Mouse (Mus musculus) embryo, embryonic 10 days (tissue): ENCODE data around the gene Jmjd7.
A peak's percentile ranks its signal among the peaks of the same experiment; 100 is the strongest.

Experiments used
- DNase-seq: peaks from one replicate; pipeline ENCODE4 v3.0.0-alpha.2; 2015; ENCODE audit warnings: low spot score

The Jmjd7 gene

DNA sequence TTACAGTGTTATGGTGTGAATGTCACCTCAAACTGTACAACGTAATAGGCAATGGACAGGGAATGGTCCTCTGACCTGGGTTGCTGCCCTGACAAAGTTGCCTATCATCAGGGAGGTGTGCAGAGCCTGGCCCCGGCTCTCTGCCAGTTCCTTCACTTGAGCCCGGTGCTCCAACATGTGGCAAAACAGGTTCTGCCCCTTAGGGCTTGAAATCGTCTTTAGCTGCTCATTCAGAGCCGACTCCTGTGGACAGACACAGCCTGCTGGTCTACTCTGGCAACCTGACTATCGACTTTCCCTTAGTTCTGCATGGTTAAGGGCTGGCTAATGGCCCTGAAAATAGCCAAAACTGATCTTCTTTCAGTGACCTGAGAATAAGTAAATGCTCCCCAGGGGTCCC is 32.9 kb downstream of the Jmjd7 start:
- DNase-seq, result peak; percentile 16

DNA sequence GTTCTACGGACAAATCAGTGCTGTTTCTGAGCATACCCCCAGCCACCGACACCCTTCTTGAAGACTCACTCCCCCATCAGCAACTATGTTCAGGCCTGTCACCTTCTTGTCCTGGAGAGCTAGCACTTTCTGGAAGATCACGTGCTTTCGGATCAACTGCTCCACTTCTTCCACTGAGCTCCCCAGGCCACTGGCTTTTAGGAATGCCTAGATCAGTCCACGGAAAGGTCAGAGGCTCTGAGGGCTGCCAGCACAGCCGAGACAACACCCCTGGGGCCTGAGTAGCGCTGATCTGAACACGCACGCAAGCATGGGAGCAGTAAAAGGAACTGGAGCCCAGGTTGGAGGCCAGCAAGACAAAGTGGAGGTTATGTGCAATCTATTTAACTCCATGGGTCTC is 33.4 kb downstream of the Jmjd7 start:
- no peak for DNase-seq

DNA sequence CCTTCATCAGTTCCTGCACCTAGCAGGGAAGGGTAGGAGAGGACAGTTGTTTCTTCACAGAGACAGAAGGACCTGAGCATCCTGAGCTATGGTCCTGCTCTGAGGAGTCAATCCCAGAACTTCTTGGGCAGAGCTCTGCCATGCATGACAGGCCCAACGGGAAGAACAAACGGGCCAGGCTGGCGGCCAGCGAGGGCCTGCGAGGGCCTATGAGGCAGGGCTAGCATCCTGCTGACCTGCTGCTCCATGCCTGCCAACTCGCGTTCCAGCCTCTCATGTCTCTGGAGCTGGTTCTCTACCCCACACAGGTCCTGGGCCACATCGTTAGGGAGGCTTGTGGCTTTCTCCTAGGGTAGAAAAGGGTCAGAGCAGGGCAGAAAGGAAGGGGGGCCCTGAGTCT is 35.0 kb downstream of the Jmjd7 start:
- DNase-seq, result no peak

DNA sequence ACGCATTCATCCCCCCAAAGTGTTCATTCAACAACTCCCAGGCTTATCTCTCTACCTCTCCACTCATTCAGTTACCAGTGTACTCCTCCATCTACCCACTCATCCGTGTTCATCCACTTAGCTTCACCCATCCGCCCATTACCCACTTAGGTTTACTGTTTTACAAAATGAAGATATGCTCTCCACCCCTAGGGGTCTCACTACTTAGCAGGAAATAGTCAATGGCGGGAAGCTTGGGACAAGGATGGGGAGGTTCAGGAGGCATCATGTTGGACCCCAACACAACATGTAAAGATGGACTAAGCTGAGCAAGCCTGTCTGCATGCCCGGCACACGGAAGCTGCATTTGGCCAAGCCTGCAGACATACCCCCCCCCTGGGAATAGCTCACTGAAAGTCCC is 37.4 kb downstream of the Jmjd7 start:
- no peak for DNase-seq

DNA sequence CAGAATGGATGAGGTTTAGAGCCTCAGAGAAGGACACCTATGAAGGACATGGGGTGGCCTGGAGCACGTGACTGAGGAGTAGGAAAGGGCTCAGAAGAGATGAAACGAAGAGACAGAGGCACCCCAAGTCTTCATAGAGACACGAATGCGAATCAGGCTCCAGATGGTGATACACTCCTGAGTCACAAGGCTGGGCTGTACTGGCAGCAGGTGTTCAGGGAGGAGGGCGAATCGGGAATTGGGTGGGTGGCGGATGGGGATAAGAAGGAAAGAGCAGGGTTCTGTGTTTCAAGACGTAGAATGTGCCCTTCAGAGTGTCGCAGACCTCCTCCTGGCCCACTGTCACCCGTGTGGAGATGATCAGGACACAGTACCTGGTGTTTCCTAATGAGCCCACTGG is 38.0 kb downstream of the Jmjd7 start:
- no peak for DNase-seq

DNA sequence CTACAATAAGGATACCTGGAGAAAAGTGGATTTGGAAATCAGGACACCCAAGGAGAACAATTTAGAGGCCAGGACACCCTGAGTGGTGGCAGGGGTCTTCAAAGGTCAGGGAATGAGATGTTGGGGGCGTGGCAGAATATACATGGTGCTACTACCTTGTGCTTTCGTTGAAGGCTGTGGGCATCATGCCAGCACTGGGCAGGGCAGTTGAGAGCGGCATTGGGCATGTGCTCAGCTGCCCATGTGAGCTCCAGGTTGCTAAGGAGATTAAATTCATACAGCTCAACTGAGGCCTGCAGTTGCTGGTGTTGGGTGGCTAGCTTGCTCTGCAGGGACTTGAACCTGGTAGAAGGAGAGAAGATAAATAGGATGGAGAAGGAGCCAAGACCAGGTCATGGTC is 38.9 kb downstream of the Jmjd7 start:
- DNase-seq, result no peak

DNA sequence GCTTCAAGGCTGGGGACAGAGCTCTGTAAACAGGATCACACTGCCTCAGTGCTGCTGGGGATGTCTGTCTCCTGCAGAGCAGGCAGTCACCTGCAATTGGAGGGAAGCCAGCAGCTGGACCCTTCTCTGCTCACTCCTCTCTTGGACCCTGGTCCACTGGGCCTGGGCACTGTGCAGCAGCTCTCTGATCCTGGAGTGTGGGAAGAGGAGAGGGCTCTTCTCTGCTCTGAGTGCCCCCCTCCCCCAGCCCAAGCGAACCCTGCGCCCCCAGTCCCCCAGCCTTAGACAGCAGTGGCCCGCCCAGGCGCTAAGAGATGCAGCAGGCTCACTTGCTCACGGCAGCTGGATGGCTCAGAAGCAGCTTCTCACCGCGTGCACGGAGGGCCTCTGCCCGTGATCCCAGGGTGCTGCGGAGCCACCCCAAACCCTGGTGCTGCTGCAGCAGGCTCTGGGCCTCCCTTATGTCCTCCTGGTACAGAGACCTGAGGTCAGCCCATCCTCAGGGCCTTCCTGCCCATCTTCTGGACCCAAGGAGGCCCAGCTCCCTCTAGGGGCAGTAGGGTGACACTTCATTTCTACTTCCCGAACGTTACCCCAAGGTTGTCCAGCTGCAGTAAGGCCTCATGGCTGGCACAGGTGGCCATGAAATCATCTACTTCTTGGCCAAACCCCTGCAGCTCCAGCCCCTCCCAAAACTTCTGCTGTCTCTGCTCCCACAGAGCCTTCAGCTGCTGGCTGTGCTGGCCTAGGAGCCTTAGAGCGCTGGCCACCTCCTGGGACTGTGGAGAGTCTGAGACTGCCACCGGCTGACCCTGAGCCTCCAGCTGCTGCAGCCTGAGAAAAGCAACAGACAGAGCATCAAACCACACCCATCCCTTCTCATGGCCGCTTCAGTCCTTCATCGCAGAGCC is 41.5 kb downstream of the Jmjd7 start:
- DNase-seq, result peak; percentile 76

DNA sequence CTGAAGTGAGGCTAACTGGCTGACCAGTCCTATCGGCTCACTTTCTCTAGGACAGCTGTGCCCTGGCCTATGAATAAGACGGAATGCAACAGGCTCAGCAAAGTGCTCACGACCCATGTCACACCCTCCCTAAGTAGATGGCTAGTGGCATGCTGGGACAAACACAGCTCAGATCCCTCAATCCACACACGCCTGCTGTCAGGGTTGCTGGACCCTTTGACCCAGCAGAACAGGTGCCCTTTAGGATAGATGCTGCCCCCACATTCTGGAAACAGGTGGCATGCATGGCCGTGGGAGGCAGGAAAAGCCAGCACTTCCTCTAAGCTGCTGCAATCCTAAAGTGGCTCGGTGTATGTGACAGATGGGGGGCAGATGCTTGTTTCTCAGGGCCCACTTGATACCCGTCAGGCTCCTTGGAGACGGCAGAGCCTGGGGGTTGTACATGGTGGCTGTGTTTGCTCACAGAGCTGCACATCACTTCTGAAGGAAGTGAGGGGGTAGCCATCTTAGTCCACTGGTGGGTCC is 42.2 kb downstream of the Jmjd7 start:
- DNase-seq, result no peak

DNA sequence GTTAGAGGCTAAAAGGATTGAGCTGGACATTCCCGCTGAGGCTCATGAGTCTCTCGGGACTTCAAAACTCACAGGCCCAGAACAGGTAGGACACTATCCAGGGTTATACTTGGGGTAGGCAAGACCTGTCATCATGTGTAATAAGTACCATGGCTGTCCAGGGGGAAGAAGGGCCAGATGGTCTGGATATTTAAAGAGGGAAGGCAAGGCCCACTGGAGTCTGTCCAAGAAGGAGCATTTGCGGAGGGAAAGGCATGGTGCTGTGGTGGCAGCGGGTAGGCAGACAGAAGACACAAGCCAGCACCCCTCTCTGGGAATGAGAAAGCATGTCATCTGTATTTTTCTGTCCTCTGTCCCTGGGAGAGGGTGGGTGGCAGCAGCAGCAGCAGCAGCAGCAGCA is 46.8 kb downstream of the Jmjd7 start:
- DNase-seq, result no peak

DNA sequence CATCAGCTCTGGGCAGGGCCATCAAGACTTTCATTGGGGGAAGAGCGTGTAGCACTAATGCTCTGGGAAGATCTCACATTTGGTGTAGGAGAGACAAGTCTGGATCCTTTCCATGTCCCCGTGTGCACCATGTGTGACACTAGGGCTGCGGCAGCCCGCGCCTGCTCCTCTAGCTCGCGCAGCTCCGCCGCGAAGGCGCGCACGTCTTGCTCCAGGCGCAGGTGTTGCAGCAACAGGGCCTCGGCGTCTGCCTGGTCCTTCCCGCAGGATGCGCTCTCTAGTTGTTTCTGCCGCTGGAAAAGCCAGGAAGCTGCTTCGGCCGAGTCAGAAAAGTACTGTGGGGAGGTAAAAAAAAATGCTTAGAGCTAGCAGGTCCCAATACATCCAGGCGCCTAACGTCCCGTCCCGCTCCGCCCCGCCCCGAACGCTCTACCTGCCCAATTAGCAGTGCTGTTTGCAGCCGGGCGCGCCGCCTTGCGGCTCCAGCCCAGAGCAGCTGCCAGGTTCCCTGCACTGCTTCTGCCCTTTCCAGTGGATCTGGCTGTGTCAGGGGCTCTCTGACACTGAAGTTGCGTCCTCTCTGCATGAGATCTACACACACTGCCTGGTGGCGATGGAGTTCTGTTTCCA is 48.9 kb downstream of the Jmjd7 start:
- DNase-seq, result peak; percentile 69
